Mouse (Mus musculus): Measurements from ENCODE around the gene Nucb1. TPM values are rescaled to one million over a fixed set of nuclear protein-coding genes. Genes with fewer than 3 reads are reported as not detected.
"Not testable (repeated sequence)": the region's sequence is repeated elsewhere in the genome, so short reads cannot be mapped to it uniquely, and the experiment has no call there.

Nucb1 gene
- total RNA-seq, 2 experiments from 2014 or later, result 97.6 to 98.2 TPM

DNA sequence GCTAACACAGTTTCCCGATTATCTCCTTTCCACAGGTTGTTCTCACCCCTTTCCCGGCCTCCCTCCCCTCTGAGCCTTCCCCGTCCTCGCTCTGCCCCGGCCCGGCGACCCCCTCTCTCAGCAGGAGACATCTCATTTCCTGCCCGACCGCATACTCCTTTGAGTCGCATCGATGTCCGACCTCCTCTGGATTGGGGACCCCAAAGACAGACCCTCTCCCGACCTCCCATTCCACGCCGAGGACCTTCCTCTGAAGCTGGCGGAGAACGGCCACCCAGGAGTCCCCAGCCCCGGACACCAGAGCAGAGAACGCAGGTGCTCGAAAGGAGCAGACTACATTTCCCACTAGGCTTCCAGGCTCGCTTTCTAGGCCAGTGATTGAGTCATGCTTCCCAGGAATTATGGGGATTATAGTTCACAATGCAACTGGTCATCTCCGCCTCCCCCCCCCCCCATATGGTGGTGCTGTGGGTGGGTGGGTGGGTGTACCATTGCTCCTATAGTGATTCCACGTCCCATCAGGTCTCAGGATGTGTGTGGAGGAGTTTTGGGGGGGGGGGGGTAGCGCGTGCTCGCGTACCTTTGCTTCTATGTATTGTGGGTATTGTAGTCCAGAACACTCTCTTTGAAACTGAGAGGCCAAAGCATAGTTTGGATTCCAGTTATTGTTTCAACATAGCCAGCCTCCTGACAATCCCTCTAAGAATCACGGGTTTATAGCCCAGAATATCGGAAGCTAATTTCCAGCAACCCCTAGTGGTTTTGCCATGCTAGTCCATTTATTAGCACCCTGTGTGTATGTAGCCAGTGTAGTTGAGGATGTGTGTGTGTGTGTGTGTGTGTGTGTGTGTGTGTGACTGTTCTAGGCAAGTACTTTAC, 28.2 kb upstream of the Nucb1 start:
- peak; percentile 57 for TF ChIP-seq CTCF (conservative IDR thresholded peaks at IDR 0.05)
- Histone ChIP-seq H3K27ac (peak overlapping the region; percentile 87), H3K4me3 (peak overlapping the region; percentile 77)
- peak; percentile 68 to 70 for DNase-seq (ENCODE audit: low spot score in 2 of 2)

DNA sequence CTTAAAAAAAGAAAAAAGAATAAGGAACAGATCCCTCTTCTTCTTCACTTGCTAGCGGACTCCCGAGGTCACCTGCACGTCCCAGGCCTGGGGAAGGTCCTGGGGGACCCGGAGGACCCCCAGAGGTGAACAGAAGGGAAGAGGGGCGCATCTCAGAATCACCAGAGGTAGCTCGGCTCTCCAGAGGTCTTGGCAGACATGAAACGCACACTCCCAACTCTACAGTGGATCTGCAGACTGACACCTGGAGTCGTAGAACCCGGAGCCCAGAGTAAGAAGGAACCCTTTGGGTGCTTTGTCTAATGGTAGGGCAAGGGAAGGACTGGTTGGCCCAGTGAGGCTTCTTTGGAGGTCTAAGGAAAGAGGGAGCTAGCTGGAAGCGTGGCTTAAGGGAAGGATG, 27.4 kb upstream of the Nucb1 start:
- no peak for TF ChIP-seq CTCF (conservative IDR thresholded peaks at IDR 0.05)
- peak overlapping the region; percentile 87 for H3K27ac ChIP-seq
- no peak for DNase-seq (ENCODE audit: low spot score in 2 of 2)
- peak overlapping the region; percentile 77 for H3K4me3 ChIP-seq

DNA sequence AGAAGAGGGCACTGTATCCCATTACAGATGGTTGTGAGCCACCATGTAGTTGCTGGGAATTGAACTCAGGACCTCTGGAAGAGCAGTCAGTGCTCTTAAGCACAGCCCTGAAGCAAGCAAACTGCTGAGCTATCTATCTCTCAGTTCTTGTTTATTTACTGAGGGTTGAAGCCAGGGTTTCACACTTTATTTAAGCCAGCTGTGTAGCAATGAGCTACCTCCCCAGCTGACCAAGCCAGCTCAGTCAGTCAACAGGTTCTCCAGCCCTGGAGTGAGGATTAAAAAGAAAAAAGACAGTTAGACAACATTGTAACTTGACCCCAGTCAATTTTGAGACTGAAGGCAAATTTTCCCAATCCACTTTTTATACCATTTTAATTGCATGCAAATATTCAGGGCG, 25.5 kb upstream of the Nucb1 start:
- peak; percentile 27 for TF ChIP-seq CTCF (conservative IDR thresholded peaks at IDR 0.05)
- Histone ChIP-seq H3K27ac (no peak overlapping the region), H3K4me3 (no peak overlapping the region)
- no peak for DNase-seq (ENCODE audit: low spot score in 2 of 2)

DNA sequence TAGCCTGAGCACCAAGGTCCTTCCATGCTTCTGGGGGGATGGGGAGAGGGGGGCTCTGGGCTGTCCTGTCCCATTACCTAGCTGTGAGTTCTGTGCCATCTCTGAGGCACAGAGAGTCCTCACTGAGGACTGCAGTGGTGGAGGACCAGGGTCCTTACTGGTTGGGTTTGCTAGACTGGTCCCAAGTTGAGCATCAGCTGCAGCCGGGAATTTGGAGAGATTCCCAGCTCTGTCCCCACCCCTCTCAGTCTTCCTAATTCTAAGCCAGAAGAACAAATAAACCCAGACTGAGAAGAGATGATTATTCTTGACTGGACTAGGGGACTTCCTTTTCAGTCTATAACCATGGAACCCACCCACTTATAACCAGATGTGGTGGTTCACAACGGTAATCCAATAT, 20.4 kb upstream of the Nucb1 start:
- Histone ChIP-seq H3K27ac (no peak overlapping the region), H3K4me3 (no peak overlapping the region)
- TF ChIP-seq CTCF (conservative IDR thresholded peaks at IDR 0.05), result no peak
- DNase-seq (ENCODE audit: low spot score in 2 of 2), result no peak

DNA sequence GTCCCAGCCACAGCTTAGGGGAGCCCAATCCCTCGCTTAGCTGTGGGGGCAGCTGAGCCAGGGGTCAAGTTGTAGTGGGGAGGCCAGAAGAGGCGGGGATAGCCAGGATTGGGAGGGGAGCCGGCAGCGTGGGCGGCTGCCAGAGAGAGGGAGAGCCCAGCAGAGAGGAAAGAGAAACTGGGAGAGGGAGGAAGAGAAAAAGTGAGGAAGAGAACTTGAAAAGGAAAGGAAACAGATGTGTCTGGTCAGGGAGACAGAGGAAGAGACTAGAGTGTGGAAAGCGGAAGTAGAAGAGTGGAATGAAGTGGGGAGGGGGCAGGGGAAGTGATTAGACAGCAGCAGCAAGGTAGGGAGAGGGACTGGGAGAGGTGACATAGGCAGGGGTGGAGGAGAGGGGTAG, 19.3 kb upstream of the Nucb1 start:
- H3K27ac ChIP-seq, result no peak overlapping the region
- no peak overlapping the region for H3K4me3 ChIP-seq
- no peak for TF ChIP-seq CTCF (conservative IDR thresholded peaks at IDR 0.05)
- DNase-seq (ENCODE audit: low spot score in 2 of 2), result no peak

DNA sequence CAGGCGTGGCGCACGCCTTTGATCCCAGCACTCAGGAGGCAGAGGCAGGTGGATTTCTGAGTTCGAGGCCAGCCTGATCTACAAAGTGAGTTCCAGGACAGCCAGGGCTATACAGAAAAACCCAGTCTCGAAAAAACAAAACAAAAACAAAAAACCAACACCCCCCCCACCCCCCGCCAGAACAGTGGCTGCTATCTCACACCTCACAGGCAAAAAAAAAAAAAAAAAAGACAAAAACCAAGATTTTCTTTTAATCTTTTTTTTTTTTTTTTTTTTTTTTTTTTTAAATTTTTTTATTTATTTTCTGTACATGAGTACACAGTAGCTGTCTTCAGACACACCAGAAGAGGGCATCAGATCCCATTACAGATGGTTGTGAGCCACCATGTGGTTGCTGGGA, 17.0 kb upstream of the Nucb1 start:
- H3K27ac ChIP-seq; H3K4me3 ChIP-seq; DNase-seq (ENCODE audit: low spot score in 2 of 2): not testable (repeated sequence)

DNA sequence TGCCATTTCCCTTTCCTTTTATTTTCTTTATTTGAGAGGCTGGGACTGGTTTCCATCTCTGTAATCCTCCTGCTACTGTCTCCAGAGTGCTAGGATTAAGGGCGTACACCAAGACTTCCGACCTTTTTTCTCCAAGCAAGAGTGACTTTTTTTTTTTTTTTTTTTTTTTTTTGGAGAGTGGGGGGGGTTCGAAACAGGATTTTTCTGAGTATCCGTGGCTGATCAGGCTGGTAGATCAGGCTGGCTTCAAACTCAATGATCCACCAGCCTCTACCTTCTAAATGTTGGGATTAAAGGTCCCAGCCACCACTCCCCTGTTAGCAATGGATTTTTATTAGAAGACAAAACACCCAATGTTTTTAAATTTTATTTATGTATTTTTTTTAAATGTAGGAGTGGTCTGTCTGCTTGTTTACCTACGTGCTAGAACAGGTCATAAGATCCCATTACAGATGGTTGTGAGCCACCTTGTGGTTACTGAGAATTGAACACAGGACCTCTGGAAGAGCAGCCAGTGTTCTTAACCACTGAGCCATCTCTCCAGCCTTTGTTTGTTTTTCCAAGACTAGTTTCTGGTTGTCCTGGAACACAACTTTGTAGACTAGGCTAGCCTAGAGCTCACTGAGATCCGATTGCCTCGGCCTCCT, 16.4 kb upstream of the Nucb1 start:
- DNase-seq (ENCODE audit: low spot score in 2 of 2), result no peak
- H3K27ac ChIP-seq, result peak overlapping the region; percentile 98
- TF ChIP-seq CTCF (conservative IDR thresholded peaks at IDR 0.05), result peak; percentile 63
- H3K4me3 ChIP-seq, result peak overlapping the region; percentile 95

DNA sequence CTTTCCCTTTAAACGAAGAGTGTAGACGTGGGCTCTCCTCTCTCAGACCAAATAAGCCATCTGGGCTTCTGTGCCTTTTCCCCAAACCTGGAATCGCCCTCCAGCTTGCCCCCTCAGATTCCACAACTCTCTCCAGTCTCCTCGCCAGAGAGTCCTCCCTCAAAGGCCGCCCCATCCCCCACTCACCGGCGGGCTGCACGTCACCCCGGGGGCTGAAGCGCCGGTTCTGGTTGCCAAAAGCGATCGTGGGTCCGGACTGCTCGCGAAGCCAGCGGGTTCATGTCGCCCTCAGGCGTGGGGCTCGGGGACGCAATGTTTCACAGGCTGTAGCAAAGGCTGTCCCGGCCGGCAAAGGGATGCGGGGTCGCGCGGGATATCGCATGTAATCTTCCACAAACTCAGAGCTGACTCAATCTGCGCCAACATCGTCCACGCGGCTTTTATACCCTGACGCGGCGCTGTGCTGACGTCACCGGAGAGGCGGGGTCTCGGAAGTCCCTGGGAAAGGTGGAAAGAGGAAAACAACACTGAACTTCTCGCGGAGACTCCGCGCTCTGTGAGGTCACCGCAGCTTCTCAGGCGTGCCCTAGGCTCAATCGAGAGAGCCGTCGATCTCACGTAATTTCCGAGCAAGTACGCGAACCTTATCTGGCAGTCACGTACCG, 15.7 kb upstream of the Nucb1 start, which contains the start of the genes Ppp1r15a and Plekha4:
Gene Ppp1r15a (minus strand): TSS at position 460 of the 665 bp plus-strand sequence.
Gene Plekha4 (plus strand): TSS at position 522 of the 665 bp plus-strand sequence.
- Histone ChIP-seq H3K4me3 (peak within 1 kb of the TSS; percentile 95), H3K27ac (peak within 1 kb of the TSS; percentile 98)
- DNase-seq (ENCODE audit: low spot score in 2 of 2), result peak; percentile 92 to 95
- no peak for TF ChIP-seq CTCF (conservative IDR thresholded peaks at IDR 0.05)

DNA sequence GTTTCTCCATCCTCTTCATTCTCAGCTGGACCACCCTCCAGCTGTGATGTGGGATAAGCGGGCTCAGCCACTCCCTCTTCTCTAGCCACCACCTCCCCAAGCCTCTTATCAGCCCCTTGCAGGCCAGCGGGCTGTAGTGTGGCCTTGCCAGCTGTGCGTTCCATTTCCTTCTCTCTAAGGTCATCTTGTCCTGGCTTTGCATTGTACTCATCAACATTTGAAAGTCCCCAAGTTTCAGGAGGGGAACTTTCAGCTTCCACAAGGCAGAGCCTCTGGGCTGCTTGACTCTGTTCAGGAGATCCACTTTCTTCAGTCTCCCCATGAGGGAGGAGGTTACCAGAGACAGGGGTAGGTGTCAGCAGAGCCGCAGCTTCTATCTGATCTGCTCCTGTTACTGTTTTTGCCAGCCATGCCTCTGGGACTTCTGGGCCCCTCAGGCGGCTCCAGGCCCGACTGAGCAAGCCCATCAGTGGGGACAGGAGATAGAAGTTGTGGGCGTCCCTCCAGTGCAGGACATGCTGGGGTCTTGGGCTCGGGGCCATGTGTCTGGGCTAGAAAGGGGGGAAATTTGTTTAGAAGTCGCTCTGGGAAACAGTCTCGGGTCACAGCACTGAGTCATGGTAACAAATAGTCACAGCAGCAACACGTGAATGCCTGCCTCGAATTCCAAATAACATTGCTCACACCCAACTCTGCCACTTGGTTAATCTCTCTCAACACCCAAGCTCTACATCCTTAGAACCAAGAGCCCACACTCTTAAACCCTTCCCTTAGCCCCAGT, 14.8 kb upstream of the Nucb1 start:
- TF ChIP-seq CTCF (conservative IDR thresholded peaks at IDR 0.05), result no peak
- peak overlapping the region; percentile 98 for H3K27ac ChIP-seq
- peak overlapping the region; percentile 95 for H3K4me3 ChIP-seq
- no peak for DNase-seq (ENCODE audit: low spot score in 2 of 2)

DNA sequence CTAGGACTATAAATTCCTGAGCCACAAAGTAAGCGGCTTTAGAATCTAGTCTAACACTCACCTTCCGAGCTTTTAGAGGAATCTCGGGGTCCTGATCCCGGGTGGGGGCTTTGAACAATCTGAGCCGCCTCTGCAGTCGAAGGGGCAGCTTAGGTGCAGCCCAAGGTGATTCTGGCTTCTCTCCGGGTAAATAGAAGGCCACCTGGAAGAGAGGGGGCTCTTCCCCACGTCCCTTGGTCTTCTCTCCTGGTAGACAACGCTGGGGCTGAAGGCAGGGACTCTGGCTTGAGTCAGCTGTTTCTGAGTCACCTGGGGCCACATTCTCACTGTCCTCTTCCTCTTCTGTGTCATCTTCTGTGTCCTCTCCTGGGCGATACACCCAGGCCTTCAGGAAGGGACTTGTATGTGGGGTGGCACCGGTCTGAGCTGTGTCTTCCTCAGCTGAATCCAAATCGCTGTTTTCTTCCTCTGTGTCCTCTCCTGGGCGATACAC, 13.5 kb upstream of the Nucb1 start:
- TF ChIP-seq CTCF (conservative IDR thresholded peaks at IDR 0.05), result no peak
- Histone ChIP-seq H3K4me3 (peak overlapping the region; percentile 10; the same call in 1 of the 2 replicates), H3K27ac (no peak overlapping the region)
- DNase-seq (ENCODE audit: low spot score in 2 of 2), result no peak

DNA sequence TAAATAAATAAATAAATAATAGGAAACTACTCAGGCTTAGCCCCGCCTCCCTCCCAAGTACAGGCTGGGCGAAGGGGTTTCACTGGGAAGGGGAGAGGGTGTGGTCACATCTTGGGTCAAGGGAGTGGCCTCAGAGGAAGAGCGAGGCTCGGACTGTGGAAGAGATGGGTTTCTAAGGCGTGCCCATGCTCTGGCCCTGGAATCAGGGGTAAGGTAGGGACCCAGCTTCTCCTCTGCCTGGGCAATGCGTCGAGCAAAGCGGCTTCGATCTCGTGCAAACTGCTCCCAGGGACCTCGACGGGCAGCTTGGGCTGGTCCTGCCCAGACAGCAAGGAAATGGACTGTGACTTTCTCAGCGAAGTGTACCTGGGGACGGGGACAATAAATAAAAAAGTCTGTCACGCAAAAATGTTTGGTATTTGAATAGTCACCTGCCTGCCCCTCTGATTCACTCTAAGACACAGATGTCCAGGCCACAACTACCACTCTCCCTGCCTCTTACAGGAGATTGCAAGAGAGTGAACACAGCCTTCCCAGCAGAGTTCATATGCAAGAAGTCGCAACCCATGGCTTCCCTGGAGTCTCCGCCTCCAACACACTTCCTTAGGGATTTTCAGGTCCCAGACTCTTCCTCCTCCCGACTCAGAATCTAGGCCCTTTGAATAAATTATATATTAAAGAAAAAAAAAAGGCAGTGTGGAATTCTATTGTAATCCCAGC, 12.9 kb upstream of the Nucb1 start:
- Histone ChIP-seq H3K27ac (no peak overlapping the region), H3K4me3 (no peak overlapping the region; the same call in 1 of the 2 replicates)
- no peak for TF ChIP-seq CTCF (conservative IDR thresholded peaks at IDR 0.05)
- no peak for DNase-seq (ENCODE audit: low spot score in 2 of 2)
